Mouse (Mus musculus) ovary, postnatal 36 days (tissue): ENCODE measurements around the gene Fdxacb1.

ENCODE experiments used
- DNase-seq: peaks from one replicate; pipeline ENCODE4 v3.0.0; 2022; ENCODE audit warnings: low spot score, mixed read lengths

The Fdxacb1 gene

GRCm38 (mm10) chr9:50768107-50769002 is at the start of gene Fdxacb1:
TSS of gene Fdxacb1 (plus strand) at chr9:50768236.
- DNase-seq, result peak; percentile 96

- DNase-seq, result no peak
These were observed 49.2 kb upstream of the Fdxacb1 start for GRCm38 (mm10) chr9:50718878-50719277.

GRCm38 (mm10) chr9:50721061-50721460 is 47.0 kb upstream of the Fdxacb1 start:
- DNase-seq, result no peak

DNA sequence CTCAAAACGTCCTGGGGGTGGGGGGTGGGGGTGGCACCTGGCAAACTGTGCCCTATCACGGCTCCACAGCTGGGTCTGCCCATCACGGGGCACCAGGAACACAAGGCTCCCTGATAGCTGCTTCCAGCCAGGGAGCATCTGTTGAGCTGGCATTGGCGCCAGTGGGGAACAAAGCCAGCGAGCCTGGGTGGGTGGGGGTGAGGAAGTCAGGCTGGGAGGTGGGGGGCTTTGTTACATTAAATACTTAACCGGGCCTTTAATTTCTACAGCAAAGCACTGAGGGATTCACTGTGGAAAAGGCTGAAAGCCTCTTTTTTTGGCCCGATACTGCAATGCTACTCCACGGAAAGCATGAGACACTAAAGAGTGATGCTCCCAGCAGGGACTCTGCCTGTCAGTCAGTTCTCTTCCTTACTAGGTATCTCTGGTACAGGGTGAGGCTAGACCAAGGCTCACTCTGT is 45.6 kb upstream of the Fdxacb1 start:
- DNase-seq, result no peak

GRCm38 (mm10) chr9:50723406-50723805 is 44.6 kb upstream of the Fdxacb1 start:
- DNase-seq, result peak; percentile 50

- no peak for DNase-seq
These were observed 43.9 kb upstream of the Fdxacb1 start for GRCm38 (mm10) chr9:50724147-50724546.

GRCm38 (mm10) chr9:50724661-50725330 is 43.2 kb upstream of the Fdxacb1 start:
- no peak for DNase-seq

- DNase-seq, result no peak
These were observed 42.0 kb upstream of the Fdxacb1 start for GRCm38 (mm10) chr9:50725921-50726590.

DNA sequence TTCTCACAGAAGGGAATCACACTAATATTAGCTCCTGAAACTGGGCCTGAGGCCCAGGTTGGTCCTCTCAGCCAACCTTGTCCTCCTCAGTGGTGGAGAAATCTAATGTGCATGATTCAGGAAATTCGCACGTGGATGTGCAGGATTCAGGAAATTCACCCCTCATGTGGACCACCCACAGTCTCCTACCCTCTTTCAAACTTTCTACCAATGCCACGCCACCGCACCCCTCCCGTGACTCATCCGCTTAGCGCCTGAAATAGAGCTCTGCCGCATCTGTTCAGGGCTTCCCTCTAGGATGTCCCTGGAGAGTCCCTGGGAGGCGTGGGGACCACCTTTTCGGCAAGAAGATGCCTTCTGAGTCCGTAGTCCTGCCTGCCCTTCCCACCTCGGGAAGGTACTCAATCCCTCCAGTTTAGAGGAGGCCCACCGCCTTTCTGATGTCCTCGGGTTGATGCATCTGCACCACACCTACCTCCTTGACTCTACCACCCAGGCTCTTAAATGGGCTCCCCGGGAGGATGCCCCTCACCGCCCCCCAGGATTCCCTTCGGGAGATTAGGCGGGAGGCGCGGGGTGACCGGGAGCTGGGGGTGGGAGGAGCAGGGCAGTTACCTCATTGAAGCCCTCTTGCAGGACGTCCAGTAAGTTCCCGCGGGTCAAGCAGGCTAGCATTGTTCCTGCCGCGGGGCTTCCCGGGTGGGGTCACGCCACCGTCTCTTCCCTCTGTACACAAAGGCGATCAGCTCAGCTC is 40.7 kb upstream of the Fdxacb1 start:
- DNase-seq, result no peak

DNA sequence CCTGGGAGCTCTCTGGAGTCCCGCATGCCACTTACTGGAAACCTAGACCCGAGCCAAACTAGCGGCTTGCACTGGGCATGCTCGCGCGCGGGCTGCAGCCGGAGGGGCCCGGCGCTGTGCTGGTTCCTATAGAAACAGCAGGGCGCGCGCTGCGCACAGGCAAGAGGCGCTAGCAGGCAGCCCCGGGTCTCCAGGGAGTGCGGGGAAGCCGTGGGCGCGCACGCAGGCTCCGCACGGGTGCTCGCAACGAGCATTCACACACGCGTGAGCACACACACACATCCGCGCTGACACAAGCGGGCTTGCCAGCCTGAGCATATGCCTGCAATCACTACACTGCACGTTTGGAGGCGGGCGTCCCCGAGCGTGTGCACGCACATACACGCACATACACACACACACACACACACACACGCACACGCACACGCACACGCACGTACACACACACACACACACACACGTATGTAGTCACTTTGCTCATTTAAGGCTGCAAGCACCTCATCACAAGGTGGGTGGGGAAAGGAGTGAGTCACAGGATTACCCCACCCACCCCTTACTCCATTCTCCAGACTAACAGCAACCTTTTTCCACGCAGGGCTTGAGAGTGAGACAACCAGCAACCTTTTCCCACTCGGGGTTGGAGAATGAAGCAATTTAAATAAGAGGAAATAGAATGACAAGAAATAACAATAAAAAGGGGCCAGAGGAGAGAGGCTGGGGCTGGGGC is 39.9 kb upstream of the Fdxacb1 start:
- peak; percentile 79 for DNase-seq

DNA sequence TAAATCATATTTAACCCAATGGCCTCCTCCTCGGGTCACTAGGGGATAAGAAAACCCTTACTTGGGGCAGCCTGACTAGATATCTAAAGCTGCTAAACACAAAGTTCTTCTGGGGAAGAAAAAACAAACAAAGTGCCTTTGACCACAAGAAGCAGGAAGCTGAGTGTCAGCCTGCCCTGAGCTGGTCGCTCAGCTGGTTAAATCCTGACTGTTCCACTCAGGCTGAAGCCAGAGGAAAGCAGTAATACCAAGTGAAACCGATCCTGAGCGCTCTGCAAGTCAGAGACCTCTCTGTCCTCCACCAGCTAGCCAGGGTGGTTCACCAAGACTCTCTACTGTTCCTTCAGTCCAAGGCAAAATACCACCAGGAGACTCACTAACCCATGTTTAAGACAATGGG is 38.4 kb upstream of the Fdxacb1 start:
- DNase-seq, result no peak

- no peak for DNase-seq
These were observed 35.5 kb upstream of the Fdxacb1 start for GRCm38 (mm10) chr9:50732560-50732959.

GRCm38 (mm10) chr9:50734989-50735388 is 33.0 kb upstream of the Fdxacb1 start:
- DNase-seq, result no peak

DNA sequence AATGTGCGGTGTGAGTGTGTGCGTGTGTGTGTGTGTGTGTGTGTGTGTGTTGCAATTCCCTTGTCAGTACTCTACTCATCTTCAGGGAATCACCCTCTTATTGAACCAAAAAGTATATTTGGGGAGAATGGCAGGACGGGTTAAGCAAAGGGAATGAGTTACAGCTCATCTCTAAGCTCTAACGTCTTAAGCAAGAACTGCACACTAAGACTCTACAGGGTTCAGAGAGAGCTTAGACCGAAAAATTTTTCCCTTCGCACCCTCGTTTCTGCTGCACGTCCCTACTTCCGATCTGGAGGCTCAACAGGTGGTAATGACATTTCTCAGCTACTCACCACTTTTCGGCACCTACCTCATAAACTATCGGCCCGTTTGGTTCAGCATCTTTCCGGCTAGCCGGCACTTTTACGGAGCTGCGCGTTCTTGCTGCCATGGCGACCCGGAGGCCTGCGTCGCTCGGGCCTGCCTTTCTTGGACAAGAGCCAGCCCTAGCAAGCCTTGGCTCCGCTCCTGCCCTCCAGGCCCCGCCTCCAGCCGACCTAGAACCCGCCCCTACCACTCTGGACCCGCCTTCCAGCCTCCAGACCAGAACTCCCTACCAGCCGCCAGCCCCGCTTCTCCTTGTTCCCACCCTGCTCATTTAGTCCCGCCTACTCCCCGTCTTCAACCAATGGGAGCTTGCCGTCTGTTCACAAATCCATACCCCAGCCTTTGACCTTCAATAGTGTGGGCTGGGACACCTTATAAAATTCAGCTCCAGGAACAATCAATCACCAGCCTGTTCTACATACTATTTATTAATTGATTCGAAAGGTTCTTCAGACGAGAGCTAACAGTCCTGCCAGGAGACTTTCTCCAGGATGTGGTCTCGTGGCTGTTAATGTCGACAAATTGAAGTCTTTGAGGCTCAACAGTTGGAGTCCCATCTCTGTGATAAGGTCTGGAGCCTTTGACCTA is 28.8 kb upstream of the Fdxacb1 start, which contains the start of gene Dixdc1:
Gene Dixdc1, minus strand, starts transcription at position 604 of the 957 bp plus-strand sequence.
- DNase-seq, result peak; percentile 96

DNA sequence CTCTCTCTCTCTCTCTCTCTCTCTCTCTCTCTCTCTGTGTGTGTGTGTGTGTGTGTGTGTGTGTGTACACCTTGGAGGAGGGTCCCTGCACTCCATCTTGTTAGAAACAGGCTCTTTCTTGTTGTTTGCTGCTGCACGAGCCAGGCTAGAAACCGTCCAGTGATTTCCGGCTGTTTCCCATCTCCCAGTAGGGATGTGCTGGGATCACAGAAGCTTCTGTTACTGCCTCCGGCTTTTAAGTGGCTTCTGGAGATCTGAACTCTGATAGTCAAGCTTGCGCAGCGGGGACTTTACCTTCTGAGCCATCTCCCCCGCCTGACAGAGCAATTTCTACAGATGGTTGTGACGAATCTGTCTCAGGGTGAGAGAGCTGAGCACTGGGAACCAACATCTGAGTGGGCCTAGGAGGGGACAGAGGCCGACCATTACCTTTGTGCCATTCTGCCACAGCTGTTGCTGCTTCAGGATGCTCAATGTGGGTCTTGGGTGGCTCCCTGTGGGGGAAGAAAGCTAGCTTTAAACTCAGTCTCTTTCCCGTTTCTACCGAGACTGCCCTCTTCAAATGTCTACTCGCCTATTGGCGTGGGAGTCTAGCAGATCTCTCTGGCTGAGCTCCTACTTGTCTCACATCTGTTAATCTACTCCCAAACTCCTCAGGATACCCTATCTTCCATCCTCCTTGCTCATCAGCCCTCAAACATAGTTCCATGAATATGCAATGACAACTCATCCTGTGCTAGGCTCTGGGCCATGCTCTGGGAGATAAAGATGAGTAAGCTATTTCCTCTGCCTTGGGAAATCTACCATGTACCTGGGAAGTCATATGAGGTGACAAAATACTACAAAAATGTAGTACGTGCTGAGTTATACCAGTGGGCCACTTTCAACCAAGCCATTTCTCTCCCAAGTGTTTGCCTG is 26.9 kb upstream of the Fdxacb1 start:
- no peak for DNase-seq

DNA sequence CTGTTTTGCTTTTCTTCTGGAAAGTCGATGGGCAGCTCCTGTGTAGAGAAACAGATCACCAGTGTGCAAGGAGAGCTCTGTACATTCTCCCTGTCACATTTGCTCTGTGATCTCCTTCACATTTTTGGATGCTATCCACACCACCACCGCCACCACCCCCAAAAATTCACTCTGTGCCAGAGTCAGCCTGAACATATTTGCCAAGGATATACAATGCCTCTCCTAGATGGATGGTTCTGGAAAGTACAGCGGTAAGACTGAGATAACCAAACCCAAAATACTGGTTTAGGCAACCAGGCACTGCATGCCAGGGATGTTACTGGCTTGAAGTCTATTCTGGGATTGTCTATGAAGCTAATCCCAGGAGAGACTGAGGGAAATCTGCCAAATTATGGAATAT is 25.8 kb upstream of the Fdxacb1 start:
- no peak for DNase-seq

DNA sequence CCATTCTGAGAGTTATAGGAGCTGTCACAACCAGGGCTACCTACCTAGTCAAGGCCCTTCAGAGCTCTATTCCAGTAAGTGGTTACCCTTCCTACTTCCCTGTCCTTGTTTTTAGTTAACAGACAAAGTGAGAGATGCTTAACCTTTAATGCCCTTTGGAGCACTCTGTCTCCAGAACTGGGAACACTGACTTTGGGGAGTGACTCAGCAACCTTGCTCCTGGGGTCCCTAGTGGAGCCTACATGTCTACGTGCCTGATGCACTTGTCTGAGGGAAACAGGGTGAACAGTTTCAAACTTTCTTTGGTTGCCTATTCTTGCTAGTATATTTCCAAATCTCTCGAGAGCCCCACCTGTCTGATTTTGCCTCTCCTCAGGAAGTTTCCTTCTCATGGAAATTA is 25.3 kb upstream of the Fdxacb1 start:
- DNase-seq, result no peak

DNA sequence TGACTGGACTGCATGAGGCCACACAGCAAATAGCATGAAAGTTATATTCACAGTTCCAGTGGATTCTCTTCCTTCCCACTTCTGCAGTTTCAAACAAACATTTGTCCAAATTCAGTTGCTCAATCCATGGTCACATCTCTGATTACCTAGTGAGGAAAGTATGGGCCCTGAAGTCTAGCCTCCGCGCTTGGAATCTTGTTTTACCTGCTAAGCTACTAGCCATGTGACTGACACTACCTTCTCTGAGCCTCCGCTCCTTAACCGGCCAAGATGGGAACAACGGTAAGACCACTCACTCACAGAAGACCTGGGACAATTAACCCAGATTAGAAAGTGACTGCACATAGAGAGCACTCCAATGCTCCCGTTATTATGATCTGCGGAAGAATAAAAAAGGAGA is 22.2 kb upstream of the Fdxacb1 start:
- DNase-seq, result no peak

DNA sequence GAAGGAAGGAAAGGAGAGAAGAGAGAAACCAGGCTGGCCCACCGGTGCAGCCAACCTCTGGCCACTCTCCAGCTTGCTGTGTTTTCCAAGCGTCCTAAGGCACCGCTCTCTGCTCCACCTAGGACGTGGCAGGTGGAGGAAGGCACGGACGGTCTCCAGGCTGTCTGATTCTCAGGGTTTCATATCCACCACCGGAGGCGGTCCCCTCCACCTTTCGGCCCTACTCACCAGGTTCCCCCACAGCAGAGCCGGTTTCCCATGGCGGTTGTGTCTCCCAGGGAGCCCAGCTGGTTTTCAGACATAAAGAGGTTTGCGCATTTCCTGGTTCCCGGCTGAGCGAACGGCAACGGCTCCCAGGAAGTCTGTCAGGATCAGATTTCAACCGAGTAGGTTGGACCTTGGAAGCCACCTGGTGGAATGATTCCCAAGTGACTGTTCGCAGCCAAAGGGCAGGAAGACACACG is 21.8 kb upstream of the Fdxacb1 start, which contains the start of gene 2310030G06Rik:
Gene 2310030G06Rik, minus strand, starts transcription at position 323 of the 464 bp plus-strand sequence.
- DNase-seq, result peak; percentile 56
